10 mouse cellular contexts compared by ENCODE assay signal in the genomic region with DNA sequence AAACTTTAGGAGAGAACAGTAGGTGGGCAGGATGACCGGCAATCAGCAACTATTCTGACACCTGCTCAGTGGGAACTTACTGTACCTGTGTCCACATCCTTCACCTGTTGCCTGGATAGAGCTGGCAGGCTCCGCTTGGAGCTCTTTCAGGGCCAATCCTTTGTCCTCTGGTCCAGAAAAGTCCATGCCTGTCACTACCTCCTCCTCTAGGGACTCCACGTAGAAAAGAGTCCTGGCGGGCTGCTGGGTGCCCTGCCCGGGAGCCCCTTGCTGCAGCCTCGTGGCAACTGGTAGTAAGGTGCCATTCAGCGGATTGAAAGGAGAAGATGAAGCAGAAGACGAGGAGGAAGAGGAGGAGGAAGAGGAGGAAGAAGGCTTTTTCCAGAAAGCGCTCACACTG. TPM values are rescaled to one million over a fixed set of nuclear protein-coding genes. Genes with fewer than 3 reads are reported as not detected.
DNase-seq lines count a peak whose midpoint lies in the region; ATAC-seq lines count a peak whose summit lies in the region.
"Had no signal": no experiment of that assay in that cellular context is flagged by ENCODE, and none has a peak within 500 bp of the region (broad histone marks: within the 10 kb centered on the region; RNA-seq: fewer than 3 reads in every experiment).

No protein-coding gene starts in this region.

- H3K9ac ChIP-seq in neural tube, embryonic 11.5 days (ENCODE audit: low read length): peak overlapping the region; percentile 54
- H3K9ac ChIP-seq in limb, embryonic 12.5 days (replicated peaks): peak overlapping the region; percentile 53; the same call in 1 of the 2 replicates

- ATAC-seq in neural tube, embryonic 11.5 days (ENCODE audit: insufficient read depth, low FRiP score, low TSS enrichment): peak; percentile 22; the same call in 1 of the 2 replicates
- peak; percentile 63; the same call in 1 of the 2 replicates for ATAC-seq in limb, embryonic 12.5 days (ENCODE audit: insufficient number of reproducible peaks, insufficient read depth, low FRiP score, low TSS enrichment, low read depth)
- ATAC-seq in activated CD4-positive, CD25-positive, alpha-beta regulatory T cell, adult 4 months: no peak

- peak overlapping the region; percentile 93 for H3K4me2 ChIP-seq in neural tube, embryonic 11.5 days (ENCODE audit: low read depth)
- H3K4me2 ChIP-seq in limb, embryonic 12.5 days: peak overlapping the region; percentile 92

- H3K9me3 ChIP-seq in neural tube, embryonic 11.5 days (ENCODE audit: control insufficient read depth, low read length): no peaks in the 10 kb centered on the region
- no peaks in the 10 kb centered on the region for H3K9me3 ChIP-seq in limb, embryonic 12.5 days

- H3K4me3 ChIP-seq in neural tube, embryonic 11.5 days (ENCODE audit: low read depth, low read length): peak overlapping the region; percentile 48
- H3K4me3 ChIP-seq in limb, embryonic 12.5 days (replicated peaks): peak overlapping the region; percentile 52

- H3K27ac ChIP-seq in neural tube, embryonic 11.5 days (ENCODE audit: low read depth, low read length): no peak overlapping the region
- H3K27ac ChIP-seq in limb, embryonic 12.5 days: no peak overlapping the region
- H3K27ac ChIP-seq: macrophage had no signal

- H3K36me3 ChIP-seq in neural tube, embryonic 11.5 days (ENCODE audit: control insufficient read depth, insufficient read depth, low read length): no peaks in the 10 kb centered on the region
- H3K36me3 ChIP-seq in limb, embryonic 12.5 days: no peaks in the 10 kb centered on the region

- H3K4me1 ChIP-seq in neural tube, embryonic 11.5 days (ENCODE audit: control insufficient read depth, insufficient read depth, low read length): no peaks in the 10 kb centered on the region
- H3K4me1 ChIP-seq in limb, embryonic 12.5 days (replicated peaks): peaks cover 9% of the 10 kb centered on the region; the same call in 1 of the 2 replicates

- WGBS in neural tube, embryonic 11.5 days: 8% methylated on average over 9 of the region's 9 CpGs
- 8% methylated on average over 9 of the region's 9 CpGs for WGBS in limb, embryonic 12.5 days

- intact Hi-C loops in heart, postnatal 10 days (cut with DNase I): no loop called here

- DNase-seq in heart, adult 11 months: peak; percentile 28
- no peak for DNase-seq in heart, postnatal 10 days
- no peak for DNase-seq in neural tube, embryonic 11.5 days (ENCODE audit: low spot score)
- DNase-seq in neural tube, embryonic 10.5 days (ENCODE audit: extremely low spot score, low spot score): no peak
- no peak for DNase-seq in spleen, postnatal 10 days (ENCODE audit: low spot score in 2 of 2)
- DNase-seq in testis, postnatal 10 days (ENCODE audit: low spot score): no peak

- H3K27me3 ChIP-seq in neural tube, embryonic 11.5 days (ENCODE audit: control insufficient read depth, insufficient read depth, low read length): no peaks in the 10 kb centered on the region
- peaks cover 30% of the 10 kb centered on the region for H3K27me3 ChIP-seq in limb, embryonic 12.5 days

RNA-seq across cellular contexts. Expression of a gene that starts 1.2 kb away (rescaled TPM):
- not detected for total RNA-seq in heart, postnatal 10 days (2021)
- 0.49 and 0.64 TPM in 2 replicates for polyA plus RNA-seq in neural tube, embryonic 11.5 days (2014; fragmentation: Nextera tagmentation; extraction: Ambion mirVana)
- 0.03 and 0.06 TPM in 2 replicates for polyA plus RNA-seq in limb, embryonic 12.5 days (2016; fragmentation: Nextera tagmentation; extraction: Ambion mirVana)
- not detected for polyA plus RNA-seq in activated CD4-positive, CD25-positive, alpha-beta regulatory T cell, adult 4 months (2017; shearing (Covaris generic))
- total RNA-seq: hematopoietic stem cell, adult 5-6 weeks had no signal
- polyA plus RNA-seq: macrophage had no signal
